Mouse (Mus musculus) splenic B cell, adult 2 months (primary cell): ENCODE measurements around the gene Dclre1b.
"Not testable (repeated sequence)": the region's sequence is repeated elsewhere in the genome, so short reads cannot be mapped to it uniquely, and the experiment has no call there.

Source experiments
- DNase-seq: peaks from one replicate; pipeline ENCODE4 v3.0.0-alpha.2; 2011; ENCODE audit warnings: low read depth, low spot score
- H3K27me3 ChIP-seq: 2 replicates; pipeline ENCODE4 v1.6.1; 2012; ENCODE audit warnings: mild to moderate bottlenecking, low read length, moderate library complexity, mixed read lengths; ENCODE audit not compliant: control insufficient read depth, poor library complexity, insufficient read depth, severe bottlenecking
- H3K36me3 ChIP-seq: 2 replicates; pipeline ENCODE4 v1.6.1; 2012; ENCODE audit warnings: mild to moderate bottlenecking, low read length, moderate library complexity, mixed read lengths; ENCODE audit not compliant: control insufficient read depth, poor library complexity, insufficient read depth, severe bottlenecking

Gene Dclre1b

DNA sequence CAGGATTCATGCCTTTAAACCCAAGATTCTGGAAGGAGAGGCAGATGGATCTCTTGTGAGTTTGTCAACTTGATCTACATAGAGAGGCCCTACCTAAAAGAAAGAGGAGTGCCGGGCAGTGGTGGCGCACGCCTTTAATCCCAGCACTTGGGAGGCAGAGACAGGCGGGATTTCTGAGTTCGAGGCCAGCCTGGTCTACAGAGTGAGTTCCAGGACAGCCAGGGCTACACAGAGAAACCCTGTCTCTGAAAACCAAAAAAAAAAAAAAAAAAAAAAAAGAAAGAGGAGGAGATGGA is 17.2 kb downstream of the Dclre1b start:
- not testable (repeated sequence) for H3K27me3 ChIP-seq, H3K36me3 ChIP-seq, DNase-seq

DNA sequence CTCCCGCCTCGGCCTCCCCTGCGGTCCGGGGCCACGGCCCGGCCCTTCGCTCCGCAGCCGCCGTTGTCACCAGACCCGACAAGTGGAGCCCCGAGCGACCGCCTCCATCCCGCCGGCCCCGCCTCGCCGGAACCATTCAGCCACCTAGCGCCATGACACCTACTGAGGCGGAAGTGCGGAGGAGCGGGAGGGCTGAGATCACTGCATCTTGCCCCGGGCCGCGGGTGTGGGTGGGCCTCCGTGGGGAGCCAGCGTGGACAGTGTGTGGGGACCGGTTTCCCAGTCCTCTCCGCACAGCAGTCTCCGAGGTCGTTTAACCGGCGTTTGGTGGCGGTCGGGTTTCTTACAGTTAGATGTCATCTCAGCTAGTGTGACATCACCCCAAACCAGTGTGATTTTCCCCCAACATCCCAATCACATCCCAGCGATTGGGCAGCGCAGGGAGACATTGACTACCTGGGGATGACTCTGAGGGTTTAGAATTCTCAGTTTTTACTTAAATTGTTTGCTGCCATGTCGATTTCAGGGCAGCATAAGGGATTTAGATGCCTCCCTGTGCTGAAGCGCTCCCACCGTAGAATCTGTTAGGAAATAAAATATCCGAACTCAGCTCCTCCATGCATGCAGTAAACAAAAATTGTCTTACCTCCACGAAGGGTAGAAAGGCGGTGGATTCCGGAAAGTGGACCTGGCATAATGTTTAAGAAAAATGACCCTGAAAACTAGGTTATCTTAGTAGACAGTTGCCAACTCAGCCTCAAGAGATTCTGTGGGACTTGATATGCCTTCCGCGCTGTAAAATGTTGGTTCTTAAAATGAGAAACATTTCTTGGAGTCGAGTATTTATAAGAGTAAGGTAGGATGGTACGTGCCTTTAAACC is 17.8 kb downstream of the Dclre1b start, which contains the start of gene Hipk1:
Gene Hipk1, minus strand, starts transcription at position 334 of the 881 bp plus-strand sequence.
- Histone ChIP-seq H3K27me3 (no peaks in the 10 kb centered on the region; the same call in 1 of the 2 replicates), H3K36me3 (no peaks in the 10 kb centered on the region)
- peak; percentile 94 for DNase-seq

GRCm38 (mm10) chr3:103790346-103791145 is 18.7 kb downstream of the Dclre1b start:
- DNase-seq: peak; percentile 36

DNA sequence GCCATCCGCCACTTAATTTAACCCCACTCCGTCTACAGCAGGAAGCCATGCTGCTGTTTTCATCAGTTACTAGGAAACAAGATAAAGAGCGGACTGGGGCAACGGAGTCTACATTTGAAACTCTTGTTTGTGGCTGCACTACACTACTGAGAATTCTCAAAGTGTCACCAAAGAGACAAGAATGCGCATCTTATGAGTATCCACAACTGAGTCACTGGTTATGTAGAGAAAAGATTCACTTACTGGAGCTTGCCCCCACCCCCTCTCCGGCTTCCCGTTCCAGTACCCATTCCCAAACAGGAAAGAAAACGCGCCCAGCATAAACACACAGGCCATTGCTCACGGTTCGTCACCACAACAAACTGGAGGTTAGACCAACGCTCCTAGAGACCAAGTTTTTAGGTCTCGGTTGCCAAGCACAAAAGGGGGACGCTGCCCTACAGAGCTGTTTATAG is 19.3 kb downstream of the Dclre1b start:
- peak; percentile 49 for DNase-seq
- no peaks in the 10 kb centered on the region; the same call in 1 of the 2 replicates for H3K27me3 ChIP-seq
- no peaks in the 10 kb centered on the region for H3K36me3 ChIP-seq

More at GRCm38 (mm10) chr3:103790346-103791145, 18.7 kb downstream of the Dclre1b start:
- H3K36me3 ChIP-seq: no peaks in the 10 kb centered on the region
- H3K27me3 ChIP-seq: no peaks in the 10 kb centered on the region; the same call in 1 of the 2 replicates

DNA sequence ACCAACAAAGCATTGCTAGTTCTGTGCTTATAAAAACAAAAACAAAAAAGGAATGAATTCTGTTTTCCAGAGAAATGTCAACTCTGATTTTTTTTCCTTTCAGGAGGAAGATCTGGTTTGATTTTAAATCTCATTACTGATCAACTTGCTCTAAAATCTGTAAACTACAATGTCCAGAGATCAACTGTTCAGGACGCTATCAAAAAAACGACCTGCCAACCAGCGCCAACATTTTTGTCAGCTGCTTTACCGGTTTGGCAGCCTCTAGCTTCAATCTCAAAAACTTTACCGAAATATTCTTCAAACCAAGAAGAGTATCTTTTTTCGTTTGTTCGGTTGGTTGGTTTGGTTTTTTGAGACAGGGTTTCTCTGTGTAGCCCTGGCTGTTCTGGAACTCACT is 20.1 kb downstream of the Dclre1b start:
- DNase-seq: no peak
- no peaks in the 10 kb centered on the region; the same call in 1 of the 2 replicates for H3K27me3 ChIP-seq
- no peaks in the 10 kb centered on the region for H3K36me3 ChIP-seq

DNA sequence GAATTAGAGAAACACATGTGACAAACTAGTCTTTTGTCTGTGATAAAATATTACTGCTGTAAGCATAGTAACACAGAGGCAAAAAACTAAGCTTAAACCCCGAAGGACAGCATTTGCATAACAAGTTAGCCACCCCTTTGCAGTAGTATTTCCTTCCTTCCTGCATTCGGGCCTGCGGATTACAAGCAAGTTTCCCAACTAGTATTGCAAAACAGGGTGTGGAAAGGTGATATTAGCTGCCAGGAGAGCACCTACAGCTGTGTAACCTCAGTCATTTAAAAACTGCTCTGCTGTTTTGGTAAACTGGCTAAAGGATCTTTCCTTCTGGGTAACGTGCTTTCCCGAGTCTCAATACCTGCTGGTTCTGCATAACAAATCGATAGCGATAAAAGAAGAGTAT is 22.0 kb downstream of the Dclre1b start:
- Histone ChIP-seq H3K36me3 (no peaks in the 10 kb centered on the region), H3K27me3 (no peaks in the 10 kb centered on the region; the same call in 1 of the 2 replicates)
- DNase-seq: peak; percentile 56

- no peaks in the 10 kb centered on the region; the same call in 1 of the 2 replicates for H3K27me3 ChIP-seq
- peak; percentile 55 for DNase-seq
- H3K36me3 ChIP-seq: no peaks in the 10 kb centered on the region
These were observed 26.2 kb downstream of the Dclre1b start for GRCm38 (mm10) chr3:103782844-103783609.

DNA sequence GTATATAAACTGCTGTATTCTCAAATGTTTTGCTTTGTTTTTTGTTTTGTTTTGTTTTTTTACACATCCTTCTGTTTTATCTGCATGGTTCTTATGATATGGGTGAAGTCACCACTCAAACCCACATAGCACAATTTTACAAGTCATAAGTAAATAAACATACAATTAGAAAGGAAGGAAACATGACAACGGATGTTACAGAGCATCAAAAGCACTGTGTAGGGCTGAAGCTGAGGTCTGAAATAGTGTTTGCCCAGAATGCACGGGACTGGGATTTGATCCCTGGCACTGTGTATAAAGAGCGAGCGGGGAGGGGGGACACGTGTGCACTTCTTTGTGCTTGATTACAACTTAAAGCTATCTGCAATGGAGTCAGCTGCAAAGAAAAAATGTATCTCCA is 28.5 kb downstream of the Dclre1b start:
- DNase-seq: no peak
- H3K27me3 ChIP-seq: no peaks in the 10 kb centered on the region
- H3K36me3 ChIP-seq: 0 out of 2 replicates have a peak, but pooled peaks cover 1% of the 10 kb centered on the region

DNA sequence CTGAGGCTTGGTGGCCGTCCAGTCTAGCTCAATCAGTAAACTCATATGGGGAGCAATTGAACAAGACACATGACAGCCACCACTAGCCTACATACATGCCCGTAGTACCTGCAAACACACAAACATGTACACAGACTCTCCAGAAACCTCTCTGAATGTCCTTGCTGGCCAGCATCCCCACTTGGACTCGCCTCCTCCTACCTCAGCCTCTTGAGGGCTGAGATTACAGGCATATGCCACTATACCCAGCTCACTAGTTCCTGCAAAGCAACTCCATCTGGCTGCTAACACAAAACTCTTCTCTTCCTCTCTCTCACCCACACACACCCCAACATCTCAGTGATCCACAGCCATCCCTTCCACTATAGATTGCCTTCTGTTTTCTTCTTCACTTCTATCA is 29.0 kb downstream of the Dclre1b start:
- no peak for DNase-seq
- Histone ChIP-seq H3K27me3 (no peaks in the 10 kb centered on the region), H3K36me3 (0 out of 2 replicates have a peak, but pooled peaks cover 1% of the 10 kb centered on the region)

DNA sequence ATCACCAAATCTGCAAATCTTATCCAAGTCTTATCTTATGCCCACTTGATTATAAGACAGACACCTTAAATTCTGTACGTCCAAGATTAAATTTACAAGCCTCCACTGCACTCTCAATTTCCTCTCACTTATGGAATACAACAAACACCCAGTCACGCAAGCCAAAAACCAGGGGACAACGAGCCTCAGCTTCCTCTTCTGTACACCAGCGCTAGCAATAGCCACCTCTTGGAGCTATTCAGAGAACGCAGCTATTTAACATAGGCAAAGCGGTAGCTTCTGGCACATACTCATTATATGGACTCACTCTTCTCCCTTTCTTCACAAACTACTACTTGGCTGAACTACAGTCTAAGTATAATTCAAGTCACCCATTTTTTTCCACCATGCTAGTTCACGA is 30.1 kb downstream of the Dclre1b start:
- no peaks in the 10 kb centered on the region for H3K27me3 ChIP-seq
- 0 out of 2 replicates have a peak, but pooled peaks cover 1% of the 10 kb centered on the region for H3K36me3 ChIP-seq
- DNase-seq: peak; percentile 50

GRCm38 (mm10) chr3:103778660-103779059 is 30.6 kb downstream of the Dclre1b start:
- DNase-seq: no peak
- H3K27me3 ChIP-seq: no peaks in the 10 kb centered on the region

DNA sequence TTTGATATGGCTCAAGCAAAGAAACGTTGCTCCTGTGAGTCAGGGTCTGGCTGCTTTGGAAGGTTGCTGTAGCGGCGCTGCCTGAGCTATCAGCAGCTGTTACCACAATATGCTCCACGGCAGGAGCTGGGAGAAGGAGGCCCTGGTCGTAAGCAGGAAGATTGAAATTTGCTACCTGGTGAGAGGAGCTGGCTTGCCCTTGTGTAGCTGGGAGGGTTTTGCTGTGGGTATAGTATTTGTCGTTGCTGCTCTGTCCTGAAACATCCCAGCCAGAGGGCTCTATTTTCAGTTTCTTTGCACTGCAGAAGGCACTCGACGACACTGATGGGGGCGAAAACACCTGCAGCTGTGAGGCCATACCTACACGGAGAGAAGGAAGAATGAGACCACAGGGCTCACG is 31.3 kb downstream of the Dclre1b start:
- DNase-seq: peak; percentile 41

More at GRCm38 (mm10) chr3:103778660-103779059, 30.6 kb downstream of the Dclre1b start:
- 0 out of 2 replicates have a peak, but pooled peaks cover 1% of the 10 kb centered on the region for H3K36me3 ChIP-seq

DNA sequence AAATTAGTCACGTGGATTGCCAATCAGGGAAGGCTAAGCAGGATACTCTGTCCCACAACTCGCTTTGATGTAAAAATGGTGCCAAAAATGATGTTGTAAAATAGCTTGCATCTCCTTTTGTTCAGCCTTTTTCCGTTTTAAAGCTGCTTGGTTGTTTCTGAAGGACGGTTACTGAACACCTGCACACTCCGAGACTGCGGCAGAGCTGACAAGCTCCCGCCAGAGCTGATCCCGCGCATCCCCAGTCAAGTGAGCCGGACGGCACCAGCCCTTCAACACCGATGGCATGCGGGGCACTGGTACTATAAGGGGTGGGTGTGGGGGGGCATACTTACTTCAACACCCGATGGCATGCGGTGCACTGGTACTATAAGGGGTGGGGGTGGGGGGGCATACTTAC is 35.2 kb downstream of the Dclre1b start:
- Histone ChIP-seq H3K27me3 (no peaks in the 10 kb centered on the region), H3K36me3 (peaks cover 3% of the 10 kb centered on the region; the same call in 1 of the 2 replicates)
- DNase-seq: peak; percentile 30

More for the DNA sequence above, 31.3 kb downstream of the Dclre1b start:
- Histone ChIP-seq H3K27me3 (no peaks in the 10 kb centered on the region), H3K36me3 (0 out of 2 replicates have a peak, but pooled peaks cover 1% of the 10 kb centered on the region)

- peak; percentile 30 for DNase-seq
- Histone ChIP-seq H3K27me3 (no peaks in the 10 kb centered on the region), H3K36me3 (peaks cover 3% of the 10 kb centered on the region; the same call in 1 of the 2 replicates)
These were observed 35.7 kb downstream of the Dclre1b start for GRCm38 (mm10) chr3:103773508-103773907.
